Mouse (Mus musculus) C2C12 (cell line): ENCODE data around the gene Gm20388.

Experiments used
- CEBPB ChIP-seq: IDR thresholded peaks from one replicate; pipeline ENCODE4 v1.6.1; 2011; ENCODE audit warnings: low read depth, mild to moderate bottlenecking, control low read depth, moderate library complexity
- CTCF ChIP-seq: IDR thresholded peaks from one replicate; pipeline ENCODE4 v1.5.1; 2011; ENCODE audit not compliant: control insufficient read depth, insufficient read depth, insufficient read length
- MAX ChIP-seq: IDR thresholded peaks from one replicate; pipeline ENCODE4 v1.6.1; 2011; ENCODE audit warnings: mild to moderate bottlenecking, control low read depth

- no peak for TF ChIP-seq CTCF
- no peak for TF ChIP-seq CEBPB
- TF ChIP-seq MAX: no peak
Measured at GRCm38 (mm10) chr8:123345856-123346255, 3435.2 kb downstream of the Gm20388 start.
